Mouse (Mus musculus) adrenal gland, postnatal 36 days (tissue): ENCODE measurements around the gene Cldn14. TPM values are rescaled to one million over a fixed set of nuclear protein-coding genes. Genes with fewer than 3 reads are reported as not detected.
A peak's percentile ranks its signal among the peaks of the same experiment; 100 is the strongest.

Experiments
- DNase-seq, 2 experiments: peaks; one replicate each; pipeline ENCODE4 v3.0.0; 2021; ENCODE audit warnings: mixed read lengths in 1 of 2
- total RNA-seq, 2 experiments: library from RNA; stranded (reverse); gene quantifications; 2 replicates each; pipeline ENCODE4 v1.2.3; 2021

Cldn14 gene
- total RNA-seq, 2 experiments from 2014 or later, result not detected

DNA sequence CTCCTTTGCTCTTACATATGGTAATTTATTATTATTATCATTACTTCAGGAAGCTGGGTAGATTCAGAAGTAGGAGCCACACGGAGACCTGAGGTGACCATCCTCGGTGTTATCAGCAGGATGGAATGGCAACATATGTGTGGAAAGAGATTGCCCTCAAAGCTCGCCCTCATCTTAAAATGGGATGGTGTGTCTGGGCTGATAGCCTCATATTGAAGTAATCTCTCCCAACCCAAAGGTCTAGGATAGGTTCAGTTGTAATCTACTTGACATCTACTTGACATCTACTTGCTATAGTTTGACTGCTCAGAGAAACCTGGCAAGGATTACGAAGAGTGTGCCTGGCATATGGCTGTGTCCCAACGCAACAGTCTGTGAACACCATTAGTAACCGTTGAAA, 64.3 kb downstream of the Cldn14 start:
- DNase-seq, result no peak

GRCm38 (mm10) chr16:93942796-93943502, 65.7 kb downstream of the Cldn14 start:
- DNase-seq, result no peak

GRCm38 (mm10) chr16:93941781-93942567, 66.7 kb downstream of the Cldn14 start:
- no peak for DNase-seq

DNA sequence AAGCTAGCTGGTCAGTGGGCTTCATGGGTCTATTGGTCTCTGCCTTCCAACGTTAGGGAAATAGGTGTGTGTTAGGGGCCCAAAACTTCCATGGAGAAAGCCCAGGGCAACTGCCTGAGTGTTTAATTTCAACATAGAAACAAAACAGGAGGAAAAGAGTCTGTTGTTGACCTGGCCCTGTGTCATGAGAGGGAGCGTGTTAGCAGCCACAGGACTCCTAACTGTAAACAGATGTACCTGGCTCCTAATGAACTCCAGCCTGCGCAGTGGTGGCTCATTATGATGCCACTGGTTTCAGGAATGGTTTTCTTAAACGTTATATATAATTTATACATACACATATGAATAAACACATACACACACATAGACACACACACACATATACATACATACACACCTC, 68.7 kb downstream of the Cldn14 start:
- DNase-seq, result no peak

GRCm38 (mm10) chr16:93938400-93938846, 70.2 kb downstream of the Cldn14 start:
- peak; percentile 74 for DNase-seq

GRCm38 (mm10) chr16:93935009-93935408, 73.6 kb downstream of the Cldn14 start:
- peak; percentile 15 to 35 for DNase-seq

- no peak for DNase-seq
These were observed 74.0 kb downstream of the Cldn14 start for GRCm38 (mm10) chr16:93934588-93934987.

GRCm38 (mm10) chr16:93932185-93933168, 76.2 kb downstream of the Cldn14 start:
- DNase-seq, result no peak

DNA sequence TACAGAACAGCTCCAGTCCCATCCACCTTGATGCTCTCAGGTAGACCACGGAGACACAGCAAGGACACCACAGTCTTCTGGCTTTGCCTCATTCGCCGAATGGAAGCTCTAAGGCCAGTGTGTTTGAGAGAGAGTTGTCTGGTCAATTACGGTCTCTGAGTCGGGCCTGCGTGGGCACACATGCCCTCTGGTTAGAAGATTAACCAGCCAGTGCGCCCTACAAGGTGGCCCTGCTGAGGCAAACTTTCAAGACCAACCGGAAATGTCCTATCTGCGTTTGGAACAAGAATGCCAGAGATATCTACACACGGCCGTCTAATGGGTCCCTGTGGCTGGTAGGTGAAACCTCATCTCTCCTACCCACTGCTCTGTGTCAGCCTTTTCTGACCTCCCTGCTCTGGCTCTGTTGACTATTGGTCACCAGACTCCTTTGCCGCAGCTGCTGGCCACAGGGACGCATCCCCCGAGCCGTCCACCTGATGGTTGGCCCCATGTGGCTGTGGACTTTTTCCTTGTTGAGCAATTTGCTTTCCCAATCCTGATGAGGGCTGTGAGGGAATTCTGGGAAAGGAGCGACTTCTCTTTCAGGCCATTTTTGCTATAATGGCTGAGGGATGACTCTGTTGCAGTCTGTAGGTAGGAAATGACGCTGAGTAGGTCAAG, 79.1 kb downstream of the Cldn14 start:
- DNase-seq, result no peak

GRCm38 (mm10) chr16:93925684-93926247, 82.9 kb downstream of the Cldn14 start:
- no peak for DNase-seq

GRCm38 (mm10) chr16:93923788-93924187, 84.8 kb downstream of the Cldn14 start:
- no peak for DNase-seq

GRCm38 (mm10) chr16:93922835-93923389, 85.7 kb downstream of the Cldn14 start:
- no peak for DNase-seq

- DNase-seq, result no peak
These were observed 88.0 kb downstream of the Cldn14 start for GRCm38 (mm10) chr16:93920673-93921072.

GRCm38 (mm10) chr16:93919189-93919588, 89.4 kb downstream of the Cldn14 start:
- DNase-seq, result no peak

DNA sequence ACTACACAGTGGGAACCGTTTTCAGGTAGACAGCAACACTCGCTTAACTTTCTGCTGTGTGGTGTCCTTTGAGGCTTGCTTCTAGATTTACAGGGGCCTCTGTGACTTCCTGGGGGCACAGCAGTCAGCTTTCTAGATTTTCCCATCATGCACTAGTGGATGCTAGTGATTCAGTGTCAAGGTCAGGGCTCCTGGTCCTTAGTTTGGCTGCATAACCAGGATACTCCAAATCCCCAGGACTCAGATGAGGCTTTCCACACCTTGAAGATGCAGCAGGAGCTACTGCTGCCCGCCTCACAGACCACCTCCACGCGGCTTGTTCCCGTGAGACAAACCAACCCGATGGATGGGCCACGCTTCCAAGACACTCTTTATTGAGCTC, 90.0 kb downstream of the Cldn14 start:
- DNase-seq, result no peak

DNA sequence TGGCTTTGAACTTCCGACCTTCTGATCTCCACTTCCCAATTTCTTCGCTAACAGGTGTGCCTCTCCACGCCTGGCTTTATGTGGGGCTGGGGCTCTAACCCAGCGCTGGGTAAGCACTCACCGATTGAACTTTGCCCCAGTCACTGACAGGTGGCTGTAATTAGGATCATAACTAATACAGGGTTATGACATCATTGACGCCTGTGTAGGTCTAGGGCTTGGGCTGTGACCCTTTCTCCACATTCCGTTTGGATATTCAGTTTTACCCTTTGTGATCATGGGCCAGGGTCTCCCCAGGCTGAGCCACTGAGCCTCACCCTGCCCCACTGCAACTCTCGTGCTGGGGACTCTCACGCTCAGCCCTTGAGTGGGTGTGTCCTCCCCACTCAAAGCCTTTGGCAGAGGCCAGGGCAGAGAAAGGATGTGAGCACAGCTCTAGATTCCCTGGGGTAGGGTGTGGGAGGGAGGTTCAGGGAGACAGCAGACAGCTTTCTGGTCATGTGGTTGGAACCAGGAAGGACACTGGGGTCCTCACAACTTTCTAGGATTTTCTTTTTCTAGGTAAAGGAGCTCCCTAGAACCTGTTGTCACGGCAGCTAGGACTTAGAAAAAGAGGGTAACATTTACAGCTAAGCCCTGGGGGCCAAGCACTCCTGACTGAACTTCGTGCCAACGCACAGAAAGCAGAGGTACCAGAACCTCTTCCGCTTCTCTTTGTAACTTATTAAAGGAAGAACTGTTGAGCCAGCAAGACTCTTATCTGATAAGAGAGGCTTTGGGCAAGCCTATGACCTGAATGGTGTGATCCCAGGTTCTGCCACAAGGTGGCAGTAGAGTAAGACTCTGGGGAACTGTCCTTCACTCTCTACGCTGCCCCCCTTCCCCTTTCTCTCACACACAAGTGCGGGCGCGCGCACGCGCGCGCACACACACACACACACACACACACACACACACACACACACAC, 90.6 kb downstream of the Cldn14 start:
- DNase-seq, result peak; percentile 88

- DNase-seq, result peak; percentile 55 to 57
These were observed 93.2 kb downstream of the Cldn14 start for GRCm38 (mm10) chr16:93915338-93915849.

- peak; percentile 39 to 55 for DNase-seq
These were observed 94.6 kb downstream of the Cldn14 start for GRCm38 (mm10) chr16:93913881-93914576.

DNA sequence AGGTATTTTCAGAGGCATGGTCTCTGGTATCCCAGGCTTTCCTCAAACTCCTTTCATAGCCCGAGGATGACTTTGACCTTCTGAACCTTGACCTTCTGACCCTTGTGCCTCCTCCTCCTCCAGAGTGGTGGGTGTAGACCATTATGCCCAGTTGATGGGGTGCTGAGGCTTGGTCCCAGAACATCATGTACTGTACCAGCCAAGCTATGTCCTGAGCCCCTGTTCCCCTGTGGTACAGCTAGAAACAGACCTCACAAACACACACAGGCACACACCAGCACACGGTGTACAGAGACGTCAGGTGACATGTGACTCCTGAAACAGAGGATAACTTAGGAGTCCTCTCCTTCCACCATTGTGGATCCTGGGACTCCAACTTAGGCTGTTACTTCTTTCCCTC, 95.8 kb downstream of the Cldn14 start:
- no peak for DNase-seq
